Mouse (Mus musculus): Measurements from ENCODE around the gene Synrg.

DNA sequence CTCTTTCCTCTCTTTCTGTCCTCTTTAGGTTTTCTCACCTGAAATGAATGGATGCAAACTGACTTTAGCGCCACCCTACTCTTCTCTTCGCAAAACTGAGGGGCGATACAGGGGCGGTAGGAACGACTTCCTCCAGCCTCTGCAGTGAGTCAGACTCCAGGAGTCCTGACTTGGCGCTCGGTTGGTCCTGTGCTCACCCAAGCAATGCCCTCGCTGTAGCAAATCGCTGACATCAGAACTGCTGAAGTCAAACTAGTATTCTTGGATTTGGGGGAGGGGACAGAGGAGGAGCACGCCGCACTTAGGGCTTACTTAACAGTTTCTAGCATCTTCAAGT, 104.8 kb downstream of the Synrg start, which contains the start of gene Dusp14:
- TF ChIP-seq CTCF (IDR thresholded peaks at IDR 0.05; ENCODE audit: low read depth) (no peak), EP300 (optimal IDR thresholded peaks at IDR 0.05) (no peak)
